Mouse (Mus musculus) brown adipose tissue, adult 24 weeks (tissue): ENCODE measurements around the gene Cd200. TPM values are rescaled to one million over a fixed set of nuclear protein-coding genes. Genes with fewer than 3 reads are reported as not detected.
"Not testable (repeated sequence)": the region's sequence is repeated elsewhere in the genome, so short reads cannot be mapped to it uniquely, and the experiment has no call there.

ENCODE experiments used
- H3K27ac ChIP-seq: fragments of 200-500 bp; replicated peaks from 2 replicates; pipeline ENCODE4 v1.5.1; 2012; ENCODE audit warnings: low read depth, mild to moderate bottlenecking, low read length
- H3K4me1 ChIP-seq: fragments of 200-500 bp; 2 replicates; pipeline ENCODE4 v1.6.1; 2012; ENCODE audit warnings: low read length, mixed read lengths; ENCODE audit not compliant: control insufficient read depth, insufficient read depth, insufficient read length
- H3K4me3 ChIP-seq: fragments of 200-500 bp; 2 replicates; pipeline ENCODE4 v1.5.1; 2012; ENCODE audit warnings: low read depth, mild to moderate bottlenecking, low read length, moderate library complexity; ENCODE audit not compliant: insufficient read depth
- polyA plus RNA-seq: library from polyadenylated mRNA; stranded (reverse); fragments of >200 nt; gene quantifications from 2 replicates; pipeline ENCODE4 v1.2.4, GENCODE M21; 2012; ENCODE audit not compliant: missing spikeins, insufficient read depth, insufficient read length

The Cd200 gene
- polyA plus RNA-seq, 1 experiment = 47.9 TPM

DNA sequence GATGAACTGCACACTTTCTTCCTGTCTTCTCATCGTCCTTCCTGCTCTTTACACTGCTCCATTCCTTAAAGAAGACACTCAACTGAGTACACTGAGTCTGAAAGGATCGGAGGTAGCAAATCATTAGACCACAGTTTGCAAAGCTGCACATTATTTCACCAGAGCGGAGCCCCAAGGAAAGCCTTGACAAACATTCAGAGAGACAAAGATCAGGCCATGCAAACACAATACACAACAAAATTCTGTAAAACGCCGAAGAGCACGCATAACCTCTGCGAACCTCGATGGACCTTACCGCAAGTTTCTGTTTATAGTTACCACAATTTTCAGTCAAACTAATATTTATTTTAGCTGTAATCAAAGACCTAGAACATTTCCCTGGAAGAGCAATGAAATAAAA, 43.5 kb downstream of the Cd200 start:
- Histone ChIP-seq H3K4me1 (peaks cover 9% of the 10 kb centered on the region), H3K4me3 (no peak overlapping the region), H3K27ac (no peak overlapping the region)

DNA sequence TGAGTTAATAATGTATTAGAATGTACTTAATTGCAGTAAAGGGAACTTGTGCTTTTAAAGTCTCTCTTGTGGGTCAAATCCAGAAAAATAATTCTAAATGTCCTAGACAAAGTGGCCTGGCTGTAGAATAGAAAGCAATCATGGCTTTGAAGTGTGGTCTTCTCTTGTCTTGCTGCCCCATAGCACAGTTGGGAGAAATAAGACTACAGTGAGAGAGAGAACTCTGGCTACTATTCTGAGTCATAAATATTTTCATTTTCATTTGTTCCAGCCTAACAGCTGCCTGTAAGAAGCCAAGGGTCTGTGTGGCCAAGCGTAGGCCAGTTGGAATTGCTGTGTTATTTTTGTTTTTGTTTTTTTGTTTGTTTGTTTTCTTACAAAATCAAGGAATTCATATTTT, 44.2 kb downstream of the Cd200 start:
- no peak overlapping the region for H3K27ac ChIP-seq
- peaks cover 9% of the 10 kb centered on the region for H3K4me1 ChIP-seq
- H3K4me3 ChIP-seq = no peak overlapping the region

DNA sequence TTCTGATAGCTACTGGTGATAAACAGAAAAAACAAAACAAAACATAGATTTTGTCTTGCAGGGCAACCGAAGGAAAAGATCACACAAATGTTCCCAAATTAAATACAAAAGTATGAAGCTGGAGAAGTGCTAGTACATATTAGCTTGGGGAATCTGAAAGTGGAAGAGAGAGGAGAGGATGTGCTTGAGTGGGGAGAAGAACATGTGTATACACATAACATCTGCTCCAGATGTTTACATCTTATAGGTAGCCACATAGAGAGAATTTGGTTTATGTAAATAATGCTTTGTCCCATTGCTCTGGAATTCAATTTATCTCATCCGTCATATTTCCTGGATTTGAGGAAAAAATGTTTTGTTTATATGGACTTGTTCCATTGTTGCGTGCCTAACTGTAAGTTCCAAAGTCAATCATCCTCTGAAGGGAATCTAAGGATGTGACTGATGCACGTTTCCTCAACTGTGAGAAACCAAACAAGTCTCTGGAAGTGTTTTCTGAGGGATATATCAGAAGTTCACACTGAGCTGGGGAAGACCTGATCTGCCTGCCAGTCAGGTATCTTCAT, 45.3 kb downstream of the Cd200 start:
- Histone ChIP-seq H3K4me1 (peaks cover 9% of the 10 kb centered on the region), H3K4me3 (no peak overlapping the region), H3K27ac (peak overlapping the region; percentile 95)

GRCm38 (mm10) chr16:45361450-45361849, 47.4 kb downstream of the Cd200 start:
- 0 out of 2 replicates have a peak overlapping the region, but pooled peaks have one; percentile 26 for H3K27ac ChIP-seq
- peaks cover 4% of the 10 kb centered on the region; the same call in 1 of the 2 replicates for H3K4me1 ChIP-seq
- no peak overlapping the region for H3K4me3 ChIP-seq

DNA sequence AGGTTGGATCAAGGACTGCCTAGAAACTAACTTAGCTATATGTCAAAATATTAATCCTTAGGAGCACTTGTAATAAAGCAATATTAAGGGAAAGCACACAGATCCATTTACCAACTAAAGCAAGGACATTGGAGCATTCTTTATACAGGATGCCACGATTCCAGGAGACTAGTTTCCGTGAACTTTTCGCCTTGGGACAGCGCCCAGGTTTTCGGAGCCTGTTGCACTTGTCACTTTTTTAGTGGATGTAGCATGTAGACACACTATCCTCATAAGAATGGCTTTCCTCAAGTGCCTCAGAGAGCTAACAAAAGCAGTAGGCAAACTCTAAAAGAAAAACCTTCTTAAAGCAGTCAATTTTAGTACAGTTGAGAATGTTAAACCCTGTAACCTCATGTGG, 50.4 kb downstream of the Cd200 start:
- not testable (repeated sequence) for H3K4me1 ChIP-seq, H3K4me3 ChIP-seq
- H3K27ac ChIP-seq = peak overlapping the region; percentile 31; the same call in 1 of the 2 replicates

DNA sequence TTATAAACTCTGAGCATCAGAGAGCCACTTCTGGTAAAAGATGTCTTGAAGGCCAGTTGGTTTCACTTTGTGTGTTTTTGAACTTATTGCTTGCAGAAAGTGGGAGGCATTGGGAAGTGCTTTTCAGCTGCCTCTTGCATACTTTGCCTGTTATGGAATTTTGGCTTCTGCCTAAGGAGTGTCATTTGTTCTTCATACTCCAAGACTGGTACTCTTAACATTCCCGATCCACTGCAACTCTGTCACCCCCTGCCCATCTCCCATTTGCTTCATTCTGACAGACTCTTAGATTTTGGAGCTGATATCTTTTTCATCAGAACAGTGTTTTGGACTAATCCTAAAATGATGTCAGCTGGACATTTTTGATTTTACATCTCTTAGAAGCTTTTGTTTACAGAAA, 51.7 kb downstream of the Cd200 start:
- no peak overlapping the region for H3K4me3 ChIP-seq
- H3K27ac ChIP-seq = peak overlapping the region; percentile 85
- peaks cover 8% of the 10 kb centered on the region; the same call in 1 of the 2 replicates for H3K4me1 ChIP-seq

GRCm38 (mm10) chr16:45352875-45353274, 56.0 kb downstream of the Cd200 start:
- H3K4me1 ChIP-seq = peaks cover 7% of the 10 kb centered on the region; the same call in 1 of the 2 replicates
- no peak overlapping the region for H3K4me3 ChIP-seq
- H3K27ac ChIP-seq = peak overlapping the region; percentile 10; the same call in 1 of the 2 replicates

GRCm38 (mm10) chr16:45350767-45351166, 58.1 kb downstream of the Cd200 start:
- H3K27ac ChIP-seq = peak overlapping the region; percentile 64
- H3K4me3 ChIP-seq = no peak overlapping the region
- H3K4me1 ChIP-seq = peaks cover 3% of the 10 kb centered on the region; the same call in 1 of the 2 replicates

GRCm38 (mm10) chr16:45349523-45350298, 59.1 kb downstream of the Cd200 start:
- H3K4me1 ChIP-seq = peaks cover 6% of the 10 kb centered on the region; the same call in 1 of the 2 replicates
- H3K27ac ChIP-seq = peak overlapping the region; percentile 99
- no peak overlapping the region for H3K4me3 ChIP-seq

- H3K4me1 ChIP-seq, H3K4me3 ChIP-seq, H3K27ac ChIP-seq: not testable (repeated sequence)
Measured at GRCm38 (mm10) chr16:45348238-45348637, 60.6 kb downstream of the Cd200 start.

GRCm38 (mm10) chr16:45346930-45347387, 61.9 kb downstream of the Cd200 start:
- peak overlapping the region; percentile 38 for H3K27ac ChIP-seq
- H3K4me1 ChIP-seq = peaks cover 6% of the 10 kb centered on the region; the same call in 1 of the 2 replicates

DNA sequence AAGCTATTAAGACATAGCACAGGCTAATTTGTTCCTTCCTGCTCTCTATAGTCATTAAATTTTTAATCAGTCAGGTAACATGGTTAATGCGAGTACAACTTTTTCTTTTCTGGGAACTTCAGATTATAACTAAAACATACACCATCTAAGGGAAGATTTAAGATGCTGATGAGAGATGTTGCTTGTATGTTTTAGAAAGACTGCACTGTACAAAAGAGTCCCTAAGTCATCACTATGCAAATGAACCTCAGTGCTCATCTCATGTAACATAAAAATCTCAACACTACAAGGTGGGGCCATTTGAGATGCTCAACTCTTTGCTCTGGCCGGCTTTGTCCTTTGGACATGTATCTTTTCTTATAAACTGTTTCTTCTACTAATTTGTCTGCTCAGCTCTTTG, 62.5 kb downstream of the Cd200 start:
- Histone ChIP-seq H3K27ac (no peak overlapping the region), H3K4me3 (no peak overlapping the region), H3K4me1 (peaks cover 6% of the 10 kb centered on the region; the same call in 1 of the 2 replicates)

More at GRCm38 (mm10) chr16:45346930-45347387, 61.9 kb downstream of the Cd200 start:
- no peak overlapping the region for H3K4me3 ChIP-seq

- Histone ChIP-seq H3K4me1 (peaks cover 6% of the 10 kb centered on the region; the same call in 1 of the 2 replicates), H3K27ac (peak overlapping the region; percentile 78), H3K4me3 (no peak overlapping the region)
Measured at GRCm38 (mm10) chr16:45344879-45345278, 64.0 kb downstream of the Cd200 start.

DNA sequence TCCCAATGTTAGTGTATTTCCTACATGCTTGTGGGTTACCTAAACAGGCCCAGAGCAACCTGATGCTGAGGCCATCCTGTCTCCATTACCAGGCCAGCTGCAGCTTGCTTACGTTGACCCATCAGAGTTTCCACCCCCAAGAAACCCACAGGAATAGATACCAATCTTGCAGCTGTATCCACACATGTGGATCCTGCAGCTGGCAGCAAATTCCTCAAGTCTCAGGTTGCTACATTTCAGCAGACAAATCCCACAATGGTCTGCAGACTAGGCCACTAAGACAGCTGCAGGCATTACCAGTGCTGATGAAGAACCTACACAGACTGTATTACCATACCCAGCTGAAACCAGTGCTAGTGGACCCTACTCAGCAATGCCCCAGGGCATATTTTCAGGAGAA, 72.4 kb downstream of the Cd200 start:
- H3K4me1 ChIP-seq = peaks cover 5% of the 10 kb centered on the region
- no peak overlapping the region for H3K27ac ChIP-seq
- H3K4me3 ChIP-seq = no peak overlapping the region

DNA sequence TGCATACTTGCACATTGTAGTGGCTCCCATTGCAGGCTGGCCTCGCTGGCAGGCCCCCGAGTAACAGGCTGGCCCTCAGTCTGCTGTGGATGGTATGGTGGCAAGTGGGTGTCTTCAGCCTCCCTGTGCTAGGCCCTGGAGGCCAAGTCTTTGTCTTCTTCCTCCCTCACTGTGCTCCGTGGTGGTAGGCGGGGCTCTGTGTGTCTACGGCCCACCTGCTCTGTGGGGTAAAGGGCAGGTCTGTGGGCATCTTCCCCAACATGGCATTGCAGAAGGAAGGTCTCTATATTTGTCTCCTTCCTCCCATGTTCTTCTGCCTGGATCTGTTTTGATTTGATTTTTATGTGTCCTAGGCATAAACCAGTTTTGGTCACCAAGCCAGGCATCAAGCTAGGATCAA, 74.0 kb downstream of the Cd200 start:
- Histone ChIP-seq H3K4me3 (no peak overlapping the region), H3K4me1 (peaks cover 12% of the 10 kb centered on the region), H3K27ac (no peak overlapping the region)
